Mouse (Mus musculus) midbrain, embryonic 16.5 days (tissue): ENCODE measurements at regions not wholly inside any gene's neighbourhood (a gene's known extent, or its start where the extent isn't known, plus 50 kb on each side); places are given as distances from the start of the nearest gene placed in this dataset.

ENCODE experiments used
- ATAC-seq: fragments of 200-750 bp; cut with Nextera tagmentation; 2 replicates; pipeline ENCODE4 v1.8.0; 2017; ENCODE audit warnings: moderate TSS enrichment
- H3K27ac ChIP-seq: fragments of 300-500 bp; sonication (generic); 2 replicates; pipeline ENCODE4 v1.5.1; 2014; ENCODE audit warnings: mild to moderate bottlenecking, low read length, mixed read lengths
- H3K27me3 ChIP-seq: fragments of 300-500 bp; sonication (generic); 2 replicates; pipeline ENCODE4 v1.6.1; 2014; ENCODE audit warnings: low read depth, low read length, mixed read lengths; ENCODE audit not compliant: control insufficient read depth, insufficient read depth
- H3K36me3 ChIP-seq: fragments of 300-500 bp; sonication (generic); 2 replicates; pipeline ENCODE4 v1.6.1; 2014; ENCODE audit warnings: mild to moderate bottlenecking, low read length, moderate library complexity, mixed read lengths; ENCODE audit not compliant: control insufficient read depth, insufficient read depth
- H3K4me1 ChIP-seq: fragments of 300-500 bp; sonication (generic); 2 replicates; pipeline ENCODE4 v1.6.1; 2014; ENCODE audit warnings: mild to moderate bottlenecking, low read length, mixed read lengths; ENCODE audit not compliant: control insufficient read depth, insufficient read depth
- H3K4me2 ChIP-seq: fragments of 300-500 bp; sonication (generic); 2 replicates; pipeline ENCODE4 v1.6.1; 2014; ENCODE audit warnings: mild to moderate bottlenecking, low read length, mixed read lengths
- H3K4me3 ChIP-seq: fragments of 300-500 bp; sonication (generic); 2 replicates; pipeline ENCODE4 v1.5.1; 2014; ENCODE audit warnings: low read depth, mild to moderate bottlenecking, low read length, moderate library complexity, mixed read lengths
- H3K9ac ChIP-seq: fragments of 300-500 bp; sonication (generic); 2 replicates; pipeline ENCODE4 v1.6.1; 2014; ENCODE audit warnings: low read depth, low read length, mixed read lengths
- H3K9me3 ChIP-seq: fragments of 300-500 bp; sonication (generic); replicated peaks from 2 replicates; pipeline ENCODE4 v1.6.1; 2014; ENCODE audit warnings: mild to moderate bottlenecking, low read length, mixed read lengths; ENCODE audit not compliant: control insufficient read depth, poor library complexity, severe bottlenecking
- WGBS: fragments of 180-500 bp; shearing (Covaris S2); extraction: QIAGEN DNeasy Blood & Tissue Kit; methylation state at CpG from one replicate; pipeline ENCODE4 v1.1.7; 2014; 5-methylcytosine and 5-hydroxymethylcytosine counted together

- 87% methylated on average over 4 of the region's 4 CpGs for whole genome bisulfite sequencing
- Histone ChIP-seq H3K36me3 (no peaks in the 10 kb centered on the region), H3K4me3 (no peak overlapping the region), H3K9me3 (no peaks in the 10 kb centered on the region), H3K27ac (no peak overlapping the region), H3K9ac (no peak overlapping the region), H3K27me3 (no peaks in the 10 kb centered on the region), H3K4me2 (no peak overlapping the region), H3K4me1 (no peaks in the 10 kb centered on the region)
- no peak for ATAC-seq
These were observed 848.8 kb upstream of the Lrrc6 start for GRCm38 (mm10) chr15:67349501-67349900.

GRCm38 (mm10) chr15:67345179-67346148 is 844.8 kb upstream of the Lrrc6 start:
- Histone ChIP-seq H3K4me3 (no peak overlapping the region), H3K4me1 (no peaks in the 10 kb centered on the region), H3K9me3 (no peaks in the 10 kb centered on the region), H3K27ac (no peak overlapping the region), H3K27me3 (no peaks in the 10 kb centered on the region), H3K36me3 (no peaks in the 10 kb centered on the region), H3K9ac (no peak overlapping the region), H3K4me2 (no peak overlapping the region)
- 88% methylated on average over 7 of the region's 7 CpGs for WGBS
- no peak for ATAC-seq

GRCm38 (mm10) chr15:67342050-67342449 is 841.3 kb upstream of the Lrrc6 start:
- no peak for ATAC-seq
- H3K36me3 ChIP-seq, result no peaks in the 10 kb centered on the region
- 81% methylated on average over 3 of the region's 3 CpGs for WGBS

GRCm38 (mm10) chr15:67337040-67337395 is 836.3 kb upstream of the Lrrc6 start:
- Histone ChIP-seq H3K4me2 (no peak overlapping the region), H3K9ac (no peak overlapping the region), H3K9me3 (no peaks in the 10 kb centered on the region), H3K36me3 (no peaks in the 10 kb centered on the region), H3K27ac (no peak overlapping the region), H3K4me3 (no peak overlapping the region), H3K4me1 (no peaks in the 10 kb centered on the region), H3K27me3 (no peaks in the 10 kb centered on the region)
- WGBS, result 90% methylated on average over 5 of the region's 5 CpGs
- no peak for ATAC-seq

More at GRCm38 (mm10) chr15:67342050-67342449, 841.3 kb upstream of the Lrrc6 start:
- no peaks in the 10 kb centered on the region for H3K4me1 ChIP-seq
- H3K9me3 ChIP-seq, result no peaks in the 10 kb centered on the region
- no peak overlapping the region for H3K9ac ChIP-seq
- no peak overlapping the region for H3K4me2 ChIP-seq
- H3K27ac ChIP-seq, result no peak overlapping the region
- H3K4me3 ChIP-seq, result no peak overlapping the region
- H3K27me3 ChIP-seq, result no peaks in the 10 kb centered on the region

- Histone ChIP-seq H3K27ac (no peak overlapping the region), H3K4me3 (no peak overlapping the region), H3K36me3 (no peaks in the 10 kb centered on the region), H3K4me1 (no peaks in the 10 kb centered on the region), H3K4me2 (no peak overlapping the region), H3K27me3 (no peaks in the 10 kb centered on the region), H3K9ac (no peak overlapping the region), H3K9me3 (no peaks in the 10 kb centered on the region)
- 57% methylated on average over 5 of the region's 5 CpGs for WGBS
- no peak for ATAC-seq
These were observed 835.8 kb upstream of the Lrrc6 start for GRCm38 (mm10) chr15:67336294-67337039.

- Histone ChIP-seq H3K36me3 (no peaks in the 10 kb centered on the region), H3K9ac (no peak overlapping the region), H3K4me2 (no peak overlapping the region), H3K4me1 (no peaks in the 10 kb centered on the region), H3K9me3 (no peaks in the 10 kb centered on the region), H3K4me3 (no peak overlapping the region), H3K27ac (no peak overlapping the region), H3K27me3 (no peaks in the 10 kb centered on the region)
- ATAC-seq, result no peak
- WGBS, result 97% methylated on average over 1 of the region's 1 CpGs
These were observed 831.8 kb upstream of the Lrrc6 start for GRCm38 (mm10) chr15:67332521-67332920.

- H3K9me3 ChIP-seq, result no peaks in the 10 kb centered on the region
- WGBS, result 85% methylated on average over 2 of the region's 2 CpGs
- no peak overlapping the region for H3K27ac ChIP-seq
These were observed 819.6 kb upstream of the Lrrc6 start for GRCm38 (mm10) chr15:67320292-67320691.

GRCm38 (mm10) chr15:67315202-67315601 is 814.5 kb upstream of the Lrrc6 start:
- no peaks in the 10 kb centered on the region for H3K4me1 ChIP-seq
- no peak for ATAC-seq
- H3K27me3 ChIP-seq, result no peaks in the 10 kb centered on the region
- H3K4me2 ChIP-seq, result no peak overlapping the region
- 97% methylated on average over 1 of the region's 1 CpGs for WGBS
- H3K27ac ChIP-seq, result no peak overlapping the region
- H3K4me3 ChIP-seq, result no peak overlapping the region
- H3K9ac ChIP-seq, result no peak overlapping the region
- no peaks in the 10 kb centered on the region for H3K36me3 ChIP-seq
- H3K9me3 ChIP-seq, result no peaks in the 10 kb centered on the region; the same call in 1 of the 2 replicates

More at GRCm38 (mm10) chr15:67320292-67320691, 819.6 kb upstream of the Lrrc6 start:
- Histone ChIP-seq H3K4me2 (no peak overlapping the region), H3K9ac (no peak overlapping the region), H3K27me3 (no peaks in the 10 kb centered on the region), H3K4me1 (no peaks in the 10 kb centered on the region), H3K36me3 (no peaks in the 10 kb centered on the region), H3K4me3 (no peak overlapping the region)
- no peak for ATAC-seq

GRCm38 (mm10) chr15:67313648-67314047 is 812.9 kb upstream of the Lrrc6 start:
- Histone ChIP-seq H3K9ac (no peak overlapping the region), H3K27ac (no peak overlapping the region), H3K36me3 (no peaks in the 10 kb centered on the region), H3K27me3 (no peaks in the 10 kb centered on the region), H3K4me1 (no peaks in the 10 kb centered on the region), H3K4me2 (no peak overlapping the region), H3K4me3 (no peak overlapping the region), H3K9me3 (no peaks in the 10 kb centered on the region; the same call in 1 of the 2 replicates)
- no peak for ATAC-seq
